Mouse (Mus musculus) small intestine, adult 2 months (tissue): ENCODE results near the gene Gm12216. TPM values are rescaled to one million over a fixed set of nuclear protein-coding genes. Genes with fewer than 3 reads are reported as not detected.

Source experiments
- H3K27ac ChIP-seq: fragments of 200-500 bp; 2 replicates; pipeline ENCODE4 v1.5.1; 2012; ENCODE audit warnings: low read depth, low read length, control low read depth, inconsistent platforms; ENCODE audit not compliant: insufficient read depth
- H3K27me3 ChIP-seq: fragments of 200-500 bp; 2 replicates; pipeline ENCODE4 v1.6.1; 2012; ENCODE audit warnings: mild to moderate bottlenecking, moderate library complexity, low read length, inconsistent platforms; ENCODE audit not compliant: control insufficient read depth, insufficient read depth
- H3K36me3 ChIP-seq: fragments of 200-500 bp; 2 replicates; pipeline ENCODE4 v1.6.1; 2012; ENCODE audit warnings: mild to moderate bottlenecking, low read length, control low read depth, inconsistent platforms; ENCODE audit not compliant: control insufficient read depth, insufficient read depth
- H3K4me1 ChIP-seq: fragments of 200-500 bp; 2 replicates; pipeline ENCODE4 v1.6.1; 2012; ENCODE audit warnings: low read length, inconsistent platforms, mixed read lengths; ENCODE audit not compliant: control insufficient read depth, insufficient read depth, insufficient read length
- H3K4me3 ChIP-seq: fragments of 200-500 bp; 2 replicates; pipeline ENCODE4 v1.5.1; 2012; ENCODE audit warnings: low read depth, mild to moderate bottlenecking, control low read depth, inconsistent platforms, low read length, moderate library complexity
- CTCF ChIP-seq: fragments of 200-500 bp; IDR thresholded peaks from 2 replicates; pipeline ENCODE4 v1.5.1; 2012; ENCODE audit warnings: low read depth, mild to moderate bottlenecking, control low read depth, inconsistent platforms, low read length, moderate library complexity, mixed read lengths; ENCODE audit not compliant: insufficient replicate concordance, insufficient read length; ENCODE audit errors: extremely low read depth
- POLR2A ChIP-seq: fragments of 200-500 bp; IDR thresholded peaks from 2 replicates; pipeline ENCODE4 v1.6.1; 2012; ENCODE audit warnings: low read depth, mild to moderate bottlenecking, control low read depth, inconsistent platforms, low read length, moderate library complexity
- WGBS: fragments of 180-500 bp; shearing (Covaris S2); methylation state at CpG from one replicate; pipeline ENCODE4 v1.1.7; 2018; 5-methylcytosine and 5-hydroxymethylcytosine counted together
- polyA plus RNA-seq: library from polyadenylated mRNA; depleted of rRNA; stranded (reverse); fragments of >200 nt; gene quantifications from 2 replicates; pipeline ENCODE4 v1.2.3, GENCODE M21; 2012

The Gm12216 gene
- polyA plus RNA-seq, 1 experiment, result 12.4 TPM

DNA sequence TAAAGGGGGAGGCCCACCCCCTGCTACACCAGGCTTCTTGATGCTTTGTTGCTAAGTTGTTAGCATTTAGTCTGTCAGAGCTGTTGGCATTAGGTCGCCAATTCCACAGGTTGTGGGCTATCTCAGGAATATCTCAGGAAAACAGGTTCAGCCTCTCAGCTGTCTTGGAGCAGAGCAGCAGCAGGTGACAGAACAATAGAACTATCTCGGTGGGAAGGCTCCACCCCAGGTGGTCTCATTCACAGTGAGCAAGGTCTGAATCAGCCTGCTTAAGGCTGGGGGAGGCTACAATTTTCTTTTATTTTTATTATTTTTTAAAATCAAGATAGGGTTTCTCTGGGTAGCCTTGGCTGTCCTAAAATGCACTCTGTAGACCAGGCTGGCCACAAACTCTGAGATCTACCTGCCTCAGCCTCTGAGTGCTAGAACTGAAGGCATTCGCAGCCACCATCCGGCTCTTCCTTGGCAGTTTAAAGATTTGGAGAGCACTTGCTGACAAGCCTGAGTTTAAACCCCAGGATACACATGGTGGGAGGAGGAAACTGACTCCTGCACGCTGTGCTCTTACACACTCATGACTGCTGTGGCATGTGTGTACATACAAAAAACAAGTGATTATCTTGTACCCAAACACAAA lies 109.2 kb downstream of the Gm12216 start:
- Histone ChIP-seq H3K4me1 (no peaks in the 10 kb centered on the region), H3K27ac (no peak overlapping the region), H3K27me3 (no peaks in the 10 kb centered on the region), H3K4me3 (no peak overlapping the region), H3K36me3 (no peaks in the 10 kb centered on the region)
- WGBS, result 82% methylated on average over 5 of the region's 5 CpGs
- TF ChIP-seq CTCF (no peak), POLR2A (no peak)

DNA sequence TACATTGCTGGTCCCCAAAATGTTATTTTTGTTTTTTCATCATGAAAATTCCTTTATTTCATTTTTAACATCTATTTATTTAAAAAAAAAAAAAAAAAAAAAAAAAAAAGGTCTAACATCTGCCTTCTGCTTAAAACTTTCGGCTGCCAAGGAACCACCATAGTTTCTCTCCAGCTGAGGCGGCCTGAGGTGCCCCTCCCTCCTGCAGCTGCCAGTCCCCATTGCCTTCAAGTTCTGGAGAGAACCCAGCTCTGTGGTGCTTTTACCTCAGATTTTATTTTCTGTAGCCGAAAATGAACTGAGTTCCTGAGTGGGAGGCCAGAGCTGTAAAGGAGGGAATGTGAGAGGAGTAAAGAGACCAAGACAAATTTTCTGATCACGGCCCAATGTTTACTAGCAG lies 109.8 kb downstream of the Gm12216 start:
- Histone ChIP-seq H3K4me1 (no peaks in the 10 kb centered on the region), H3K4me3 (no peak overlapping the region), H3K27me3 (no peaks in the 10 kb centered on the region), H3K36me3 (no peaks in the 10 kb centered on the region), H3K27ac (no peak overlapping the region)
- WGBS, result 83% methylated on average over 4 of the region's 4 CpGs
- no peak for TF ChIP-seq CTCF
- TF ChIP-seq POLR2A, result no peak

DNA sequence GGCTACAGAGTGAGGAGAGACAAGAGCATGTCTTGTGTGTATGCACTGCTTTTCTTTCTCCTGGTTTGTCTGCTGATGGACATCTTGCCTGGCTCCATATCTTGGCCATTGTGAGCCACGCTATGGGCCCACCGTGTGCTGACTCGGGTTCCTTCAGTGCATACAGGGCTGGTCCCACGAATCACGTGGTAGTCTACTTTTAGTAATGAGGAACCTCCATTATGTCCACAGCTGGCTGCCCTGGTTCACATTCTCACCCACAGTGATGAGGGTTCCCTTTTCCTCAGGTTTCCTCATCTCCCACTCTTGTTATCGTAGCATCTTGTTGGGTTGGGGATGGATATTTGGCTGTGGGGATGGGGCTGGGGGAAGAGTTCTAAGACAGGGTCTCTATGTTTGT lies 110.4 kb downstream of the Gm12216 start:
- H3K27me3 ChIP-seq, result no peaks in the 10 kb centered on the region
- TF ChIP-seq CTCF, result no peak
- no peak for TF ChIP-seq POLR2A
- 78% methylated on average over 6 of the region's 6 CpGs for WGBS
- H3K4me1 ChIP-seq, result no peaks in the 10 kb centered on the region
- H3K4me3 ChIP-seq, result no peak overlapping the region
- H3K36me3 ChIP-seq, result no peaks in the 10 kb centered on the region
- H3K27ac ChIP-seq, result peak overlapping the region; percentile 5; the same call in 1 of the 2 replicates

DNA sequence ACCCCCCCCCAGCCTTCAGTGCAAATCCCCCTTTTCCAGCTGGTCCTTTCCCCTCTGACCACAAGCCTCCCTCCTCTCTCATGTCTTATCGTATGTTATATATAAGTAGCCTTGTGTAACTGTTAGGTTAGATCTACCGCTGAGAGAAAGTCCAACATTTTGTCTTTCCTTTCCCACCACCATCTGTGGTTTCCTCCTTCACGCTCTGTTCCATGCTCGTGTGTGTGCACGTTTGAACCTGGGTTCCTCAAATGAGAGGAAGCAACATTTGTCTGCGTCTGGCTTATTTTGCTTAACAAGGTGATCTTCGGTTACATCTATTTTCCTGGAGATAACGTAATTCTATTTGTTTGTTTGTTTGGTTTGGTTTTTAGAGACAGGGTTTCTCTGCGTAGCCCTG lies 111.1 kb downstream of the Gm12216 start:
- H3K4me3 ChIP-seq, result no peak overlapping the region
- WGBS, result 86% methylated on average over 9 of the region's 9 CpGs
- no peaks in the 10 kb centered on the region for H3K27me3 ChIP-seq
- TF ChIP-seq CTCF, result no peak
- no peaks in the 10 kb centered on the region for H3K36me3 ChIP-seq
- peak overlapping the region; percentile 5; the same call in 1 of the 2 replicates for H3K27ac ChIP-seq
- no peaks in the 10 kb centered on the region for H3K4me1 ChIP-seq

DNA sequence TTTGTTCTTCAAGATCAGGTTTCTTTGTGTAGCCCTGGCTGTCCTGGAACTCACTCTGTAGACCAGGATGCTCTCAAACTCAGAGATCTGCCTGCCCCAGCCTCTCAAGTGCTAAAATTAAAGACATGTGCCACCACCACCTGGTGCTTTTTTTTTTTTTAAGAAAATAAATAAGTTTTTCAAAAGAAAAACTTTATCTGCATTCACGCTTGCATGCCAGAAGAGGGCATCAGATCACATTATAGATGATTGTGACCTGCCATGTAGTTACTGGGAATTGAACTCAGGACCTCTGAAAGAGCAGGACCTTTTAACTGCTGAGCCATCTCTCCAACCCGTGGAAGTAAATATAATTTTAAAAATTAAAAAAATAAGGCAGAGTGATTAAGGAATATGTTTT lies 113.8 kb downstream of the Gm12216 start:
- Histone ChIP-seq H3K27me3 (no peaks in the 10 kb centered on the region), H3K27ac (no peak overlapping the region), H3K36me3 (no peaks in the 10 kb centered on the region), H3K4me3 (no peak overlapping the region), H3K4me1 (no peaks in the 10 kb centered on the region)
- 74% methylated on average over 2 of the region's 2 CpGs for WGBS
- no peak for TF ChIP-seq CTCF
- TF ChIP-seq POLR2A, result no peak

DNA sequence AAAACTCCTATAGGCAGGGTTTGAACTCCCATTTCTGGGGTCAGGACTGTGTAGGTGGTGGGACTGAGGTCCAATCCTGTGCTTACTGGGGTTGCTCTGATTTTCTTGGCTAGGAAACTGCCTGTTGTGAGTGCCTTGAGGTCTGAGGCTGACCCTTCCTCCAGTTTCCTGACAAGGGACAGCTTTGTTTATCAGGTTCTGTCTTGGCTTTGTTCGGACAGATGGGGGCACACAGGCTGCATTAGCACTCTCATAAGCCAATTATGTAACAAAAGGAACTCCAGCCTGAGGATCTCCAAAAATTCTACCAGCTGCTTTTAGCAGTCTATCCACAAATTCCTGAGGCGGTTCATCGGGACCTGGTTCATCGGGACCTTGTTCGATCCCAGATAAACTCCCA lies 116.7 kb downstream of the Gm12216 start:
- no peaks in the 10 kb centered on the region for H3K36me3 ChIP-seq
- H3K27me3 ChIP-seq, result no peaks in the 10 kb centered on the region
- H3K4me3 ChIP-seq, result no peak overlapping the region
- 65% methylated on average over 5 of the region's 5 CpGs for WGBS
- H3K27ac ChIP-seq, result no peak overlapping the region
- TF ChIP-seq POLR2A, result no peak
- TF ChIP-seq CTCF, result peak; percentile 5; the same call in 1 of the 2 replicates
- no peaks in the 10 kb centered on the region for H3K4me1 ChIP-seq

DNA sequence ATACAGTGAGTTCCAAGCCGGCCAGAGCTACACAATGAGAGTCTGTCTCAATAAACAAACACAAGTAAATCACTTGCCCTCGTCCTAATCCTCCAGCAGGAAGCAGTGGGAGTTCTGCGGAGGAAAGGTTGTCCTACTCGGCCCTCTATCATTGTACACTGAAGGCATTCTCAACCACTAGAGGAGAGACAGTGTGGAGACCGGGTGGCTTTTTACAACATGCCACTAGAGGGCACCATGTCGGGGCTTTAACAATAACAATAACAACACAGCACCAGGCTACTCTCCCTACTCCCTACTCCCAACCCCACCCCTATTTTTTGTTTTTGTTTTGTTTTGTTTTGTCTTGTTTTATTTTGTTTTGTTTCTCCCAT lies 121.5 kb downstream of the Gm12216 start:
- H3K27ac ChIP-seq, result peak overlapping the region; percentile 35; the same call in 1 of the 2 replicates
- WGBS, result 20% methylated on average over 6 of the region's 6 CpGs

More for the DNA sequence above, 121.5 kb downstream of the Gm12216 start:
- Histone ChIP-seq H3K4me1 (0 out of 2 replicates have a peak, but pooled peaks cover 3% of the 10 kb centered on the region), H3K4me3 (no peak overlapping the region), H3K36me3 (no peaks in the 10 kb centered on the region), H3K27me3 (no peaks in the 10 kb centered on the region)
- TF ChIP-seq POLR2A, result no peak
- peak; percentile 48; the same call in 1 of the 2 replicates for TF ChIP-seq CTCF
